Mouse (Mus musculus) liver, adult 2 months (tissue): Measurements from ENCODE around the gene Gpr18. TPM values are rescaled to one million over a fixed set of nuclear protein-coding genes. Genes with fewer than 3 reads are reported as not detected.
A peak's percentile ranks its signal among the peaks of the same experiment; 100 is the strongest.

Experiments used
- DNase-seq: peaks from one replicate; pipeline ENCODE4 v3.0.0-alpha.2; 2011; ENCODE audit warnings: low read depth, low spot score; ENCODE audit errors: extremely low read depth
- H3K27ac ChIP-seq: fragments of 200-500 bp; replicated peaks from 2 replicates; pipeline ENCODE4 v1.5.1; 2012; ENCODE audit warnings: low read depth, mild to moderate bottlenecking, control low read depth, inconsistent platforms, low read length; ENCODE audit not compliant: insufficient read depth
- H3K27me3 ChIP-seq: fragments of 200-500 bp; 2 replicates; pipeline ENCODE4 v1.6.1; 2012; ENCODE audit warnings: mild to moderate bottlenecking, moderate library complexity, low read length, inconsistent platforms; ENCODE audit not compliant: control insufficient read depth, insufficient read depth
- H3K36me3 ChIP-seq: fragments of 200-500 bp; 2 replicates; pipeline ENCODE4 v1.6.1; 2012; ENCODE audit warnings: low read length, inconsistent platforms; ENCODE audit not compliant: control insufficient read depth, insufficient read depth
- H3K4me1 ChIP-seq: fragments of 200-500 bp; 2 replicates; pipeline ENCODE4 v1.6.1; 2011; ENCODE audit warnings: low read length; ENCODE audit not compliant: control insufficient read depth, insufficient read depth
- H3K4me3 ChIP-seq: fragments of 200-500 bp; 2 replicates; pipeline ENCODE4 v1.5.1; 2011; ENCODE audit warnings: low read depth, mild to moderate bottlenecking, control low read depth, low read length, moderate library complexity; ENCODE audit not compliant: insufficient read depth
- H3K79me2 ChIP-seq: fragments of 200-500 bp; 2 replicates; pipeline ENCODE4 v1.6.1; 2012; ENCODE audit warnings: inconsistent platforms, mild to moderate bottlenecking, low read length, moderate library complexity; ENCODE audit not compliant: control insufficient read depth, insufficient read depth
- H3K9ac ChIP-seq: fragments of 200-500 bp; 2 replicates; pipeline ENCODE4 v1.6.1; 2012; ENCODE audit warnings: low read depth, mild to moderate bottlenecking, control low read depth, inconsistent platforms, low read length
- CTCF ChIP-seq: fragments of 200-500 bp; IDR thresholded peaks from 2 replicates; pipeline ENCODE4 v1.5.1; 2011; ENCODE audit warnings: low read depth, low read length, control low read depth
- POLR2A ChIP-seq: fragments of 200-500 bp; IDR thresholded peaks from 2 replicates; pipeline ENCODE4 v1.6.1; 2011; ENCODE audit warnings: low read length, control low read depth; ENCODE audit not compliant: insufficient read depth; ENCODE audit errors: extremely low read depth
- WGBS: fragments of 180-500 bp; shearing (Covaris S2); methylation state at CpG from one replicate; pipeline ENCODE4 v1.1.7; 2018; 5-methylcytosine and 5-hydroxymethylcytosine counted together
- polyA plus RNA-seq: library from polyadenylated mRNA; depleted of rRNA; stranded (reverse); fragments of >200 nt; gene quantifications from 2 replicates; pipeline ENCODE4 v1.2.3, GENCODE M21; 2012
- total RNA-seq: library from RNA; depleted of rRNA; stranded (reverse); fragments of >200 nt; gene quantifications from 2 replicates; pipeline ENCODE4 v1.2.3, GENCODE M21; 2014

The Gpr18 gene
- total and polyA plus RNA-seq, 2 experiments, result 0.37 to 0.93 TPM

DNA sequence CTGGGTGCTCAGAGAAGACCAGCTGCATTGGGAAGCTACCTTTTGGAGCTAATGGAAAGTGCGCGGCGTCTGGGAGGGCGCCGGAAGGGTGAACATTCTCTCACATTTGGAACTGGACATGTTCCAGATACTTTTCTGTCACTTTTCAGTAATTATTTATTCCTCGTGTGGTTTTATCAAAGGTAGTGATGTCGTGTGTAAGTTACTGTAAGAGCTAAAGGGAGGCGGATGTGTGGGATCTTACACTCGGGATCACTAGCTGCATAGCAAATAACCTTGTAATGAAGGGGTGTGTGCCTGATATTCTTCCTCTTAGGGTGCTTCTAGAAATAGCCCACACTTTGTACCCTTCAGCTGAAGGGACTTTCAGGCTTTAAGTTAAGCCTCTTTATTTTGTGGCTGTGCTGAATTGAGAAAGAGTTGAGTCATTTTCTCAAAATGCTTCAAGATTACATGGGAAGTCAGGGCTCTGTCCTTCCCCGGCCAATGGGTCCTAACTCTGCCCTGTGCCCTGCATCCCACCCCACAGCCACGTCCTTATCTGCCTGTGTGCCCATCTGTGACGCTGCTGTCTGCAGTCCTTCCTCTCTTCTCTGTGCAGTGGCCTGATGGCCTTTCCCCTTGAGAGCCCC lies 46.0 kb upstream of the Gpr18 start:
- WGBS, result 70% methylated on average over 12 of the region's 12 CpGs
- no peak for TF ChIP-seq POLR2A
- no peak for TF ChIP-seq CTCF
- Histone ChIP-seq H3K27me3 (no peaks in the 10 kb centered on the region), H3K9ac (no peak overlapping the region), H3K4me1 (peaks cover 2% of the 10 kb centered on the region), H3K4me3 (no peak overlapping the region), H3K36me3 (no peaks in the 10 kb centered on the region), H3K79me2 (no peaks in the 10 kb centered on the region; the same call in 1 of the 2 replicates), H3K27ac (peak overlapping the region; percentile 10)
- DNase-seq, result no peak

GRCm38 (mm10) chr14:121960997-121961396 lies 45.4 kb upstream of the Gpr18 start:
- Histone ChIP-seq H3K36me3 (no peaks in the 10 kb centered on the region), H3K9ac (no peak overlapping the region), H3K4me3 (no peak overlapping the region), H3K79me2 (no peaks in the 10 kb centered on the region; the same call in 1 of the 2 replicates), H3K4me1 (peaks cover 2% of the 10 kb centered on the region), H3K27ac (no peak overlapping the region), H3K27me3 (no peaks in the 10 kb centered on the region)
- 51% methylated on average over 6 of the region's 6 CpGs for WGBS
- no peak for TF ChIP-seq POLR2A
- no peak for DNase-seq

- peaks cover 2% of the 10 kb centered on the region for H3K4me1 ChIP-seq
- no peak for TF ChIP-seq CTCF
- no peak for TF ChIP-seq POLR2A
- 58% methylated on average over 2 of the region's 2 CpGs for WGBS
- no peaks in the 10 kb centered on the region for H3K36me3 ChIP-seq
- H3K27me3 ChIP-seq, result no peaks in the 10 kb centered on the region
- no peak overlapping the region for H3K27ac ChIP-seq
- no peak overlapping the region for H3K9ac ChIP-seq
- DNase-seq, result no peak
- no peak overlapping the region for H3K4me3 ChIP-seq
- H3K79me2 ChIP-seq, result no peaks in the 10 kb centered on the region; the same call in 1 of the 2 replicates
These were observed 45.0 kb upstream of the Gpr18 start for GRCm38 (mm10) chr14:121960531-121960930.

DNA sequence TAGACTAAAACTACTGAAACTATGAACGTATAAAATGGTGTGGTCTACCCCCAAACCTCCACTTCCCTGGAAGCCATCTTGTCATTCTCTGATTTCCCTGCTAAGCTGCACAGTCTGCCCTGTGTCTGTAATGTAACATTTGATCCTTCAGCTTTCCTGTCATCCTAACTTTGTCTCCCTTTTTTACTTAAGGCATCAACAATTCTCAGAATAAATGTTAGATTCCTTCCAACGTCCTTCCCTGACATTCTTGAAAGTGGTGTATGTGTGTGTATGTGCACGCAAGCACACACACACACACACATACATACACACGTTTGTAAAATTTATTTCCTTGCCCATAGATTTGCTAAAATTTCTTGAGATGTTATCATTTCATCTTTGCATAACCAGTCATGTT lies 44.5 kb upstream of the Gpr18 start:
- no peak for TF ChIP-seq POLR2A
- TF ChIP-seq CTCF, result no peak
- Histone ChIP-seq H3K79me2 (no peaks in the 10 kb centered on the region; the same call in 1 of the 2 replicates), H3K36me3 (no peaks in the 10 kb centered on the region), H3K27ac (no peak overlapping the region), H3K4me1 (peaks cover 2% of the 10 kb centered on the region), H3K27me3 (no peaks in the 10 kb centered on the region), H3K9ac (no peak overlapping the region), H3K4me3 (no peak overlapping the region)
- no peak for DNase-seq
- WGBS, result 87% methylated on average over 4 of the region's 4 CpGs

DNA sequence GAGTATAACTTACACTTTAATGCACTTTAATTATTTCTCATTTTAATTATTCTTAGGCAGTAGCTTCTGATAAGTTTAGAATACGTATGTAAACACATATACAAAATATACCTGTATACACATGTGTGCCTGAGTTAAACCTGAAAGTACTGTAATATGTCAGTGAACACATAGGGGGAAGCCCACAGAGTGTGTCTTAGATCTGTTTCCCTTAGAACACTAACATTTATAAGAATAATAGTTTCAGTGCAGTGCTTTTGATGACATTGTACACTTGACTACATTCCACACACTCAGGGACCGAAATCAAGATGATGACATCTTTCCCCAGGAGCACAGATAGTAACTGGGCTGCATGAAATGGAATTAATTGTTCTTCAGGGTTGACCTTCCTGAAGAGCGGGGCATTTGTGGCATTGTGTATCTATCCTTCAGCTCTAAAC lies 44.0 kb upstream of the Gpr18 start:
- WGBS, result 94% methylated on average over 3 of the region's 3 CpGs
- Histone ChIP-seq H3K27me3 (no peaks in the 10 kb centered on the region), H3K79me2 (no peaks in the 10 kb centered on the region; the same call in 1 of the 2 replicates), H3K36me3 (no peaks in the 10 kb centered on the region), H3K9ac (no peak overlapping the region), H3K4me1 (peaks cover 2% of the 10 kb centered on the region), H3K27ac (no peak overlapping the region), H3K4me3 (no peak overlapping the region)
- DNase-seq, result no peak
- TF ChIP-seq CTCF (no peak), POLR2A (no peak)
